ENCODE assay signal across 8 mouse cellular contexts in the genomic region with DNA sequence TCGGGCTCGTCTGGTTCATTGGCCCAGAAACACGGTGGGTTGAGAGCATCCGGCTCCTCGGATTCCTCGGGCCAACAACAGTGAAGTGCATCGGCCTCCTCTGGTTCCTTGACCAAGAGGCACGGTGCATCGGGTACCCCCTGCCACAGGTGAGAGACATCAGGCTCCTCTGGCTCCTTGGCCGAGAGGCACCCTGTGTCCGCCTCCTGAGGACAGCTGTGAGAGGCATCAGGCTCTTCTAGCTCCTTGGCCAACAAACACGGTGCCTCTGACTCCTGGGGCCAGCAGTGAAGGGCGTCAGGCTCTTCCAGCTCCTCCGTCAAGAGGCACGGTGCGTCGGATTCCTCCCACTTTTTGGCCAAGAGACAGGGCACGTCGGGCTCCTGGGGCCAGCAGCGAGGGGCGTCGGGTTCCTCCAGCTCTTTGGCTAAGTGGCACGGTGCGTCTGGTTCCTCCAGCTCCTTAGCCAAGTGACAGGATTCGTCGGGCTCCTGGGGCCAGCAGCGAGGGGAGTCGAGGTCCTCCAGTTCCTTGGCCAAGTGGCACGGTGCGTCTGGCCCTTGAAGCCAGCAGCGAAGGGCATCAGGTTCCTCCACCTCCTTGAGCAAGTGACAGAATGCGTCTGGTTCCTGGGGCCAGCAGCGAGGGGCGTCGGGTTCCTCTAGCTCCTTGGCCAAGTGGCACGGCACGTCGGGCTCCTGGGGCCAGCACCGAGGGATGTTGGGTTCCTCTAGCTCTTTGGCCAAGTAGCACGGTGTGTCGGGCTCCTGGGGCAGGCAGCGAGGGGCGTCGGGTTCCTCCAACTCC. TPM values are rescaled to one million over a fixed set of nuclear protein-coding genes. Genes with fewer than 3 reads are reported as not detected.
A peak's percentile ranks its signal among the peaks of the same experiment; 100 is the strongest.
DNase-seq lines count a peak whose midpoint lies in the region; ATAC-seq lines count a peak whose summit lies in the region.

No protein-coding gene starts in this region.

- ATAC-seq in heart, embryonic 11.5 days (replicated peaks; ENCODE audit: insufficient number of reproducible peaks, low FRiP score, low TSS enrichment) = no peak
- ATAC-seq in midbrain, embryonic 14.5 days (ENCODE audit: low FRiP score, low TSS enrichment) = no peak

- H3K4me2 ChIP-seq in heart, embryonic 11.5 days = peak overlapping the region; percentile 100
- H3K4me2 ChIP-seq in midbrain, embryonic 14.5 days (ENCODE audit: low read length) = peak overlapping the region; percentile 100

- 1% methylated on average over 44 of the region's 44 CpGs for WGBS in heart, embryonic 11.5 days (ENCODE audit: insufficient replicate concordance)
- WGBS in midbrain, embryonic 14.5 days = under 1% methylated on average over 44 of the region's 44 CpGs

- H3K4me1 ChIP-seq in heart, embryonic 11.5 days (ENCODE audit: control insufficient read depth, insufficient read depth, low read length) = peaks cover 37% of the 10 kb centered on the region
- peaks cover 38% of the 10 kb centered on the region for H3K4me1 ChIP-seq in midbrain, embryonic 14.5 days (ENCODE audit: control insufficient read depth, insufficient read depth, low read length)

- no peaks in the 10 kb centered on the region for H3K9me3 ChIP-seq in heart, embryonic 11.5 days (replicated peaks; ENCODE audit: control insufficient read depth, low read length)
- no peaks in the 10 kb centered on the region for H3K9me3 ChIP-seq in midbrain, embryonic 14.5 days (ENCODE audit: control insufficient read depth, low read length)

- peak overlapping the region; percentile 84 for H3K9ac ChIP-seq in heart, embryonic 11.5 days (ENCODE audit: low read depth, low read length)
- peak overlapping the region; percentile 91 for H3K9ac ChIP-seq in midbrain, embryonic 14.5 days (replicated peaks; ENCODE audit: low read length)

- peaks cover 4% of the 10 kb centered on the region; the same call in 1 of the 2 replicates for H3K27me3 ChIP-seq in heart, embryonic 11.5 days (ENCODE audit: control insufficient read depth, insufficient read depth, low read length)
- no peaks in the 10 kb centered on the region for H3K27me3 ChIP-seq in midbrain, embryonic 14.5 days (ENCODE audit: control insufficient read depth, insufficient read depth, low read length)

- peak; percentile 34 for DNase-seq in right cerebral cortex, postnatal 25 days
- no peak for DNase-seq in right cerebral cortex, adult 18-20 months
- DNase-seq in embryo, embryonic 9.5 days (ENCODE audit: extremely low spot score) = peak; percentile 55
- DNase-seq in kidney, postnatal 4 days = peak; percentile 30 to 49
- DNase-seq in midbrain, embryonic 14.5 days = peak; percentile 41
- DNase-seq in yolk sac, embryonic 10.5 days (ENCODE audit: low spot score) = peak; percentile 27
- no peak for DNase-seq in frontal cortex, postnatal 14 days (ENCODE audit: low spot score in 2 of 2)

- 0 out of 2 replicates have a peak, but pooled peaks cover 2% of the 10 kb centered on the region for H3K36me3 ChIP-seq in heart, embryonic 11.5 days (ENCODE audit: control insufficient read depth, insufficient read depth, low read length)
- H3K36me3 ChIP-seq in midbrain, embryonic 14.5 days (ENCODE audit: control insufficient read depth, insufficient read depth, low read length) = peaks cover 15% of the 10 kb centered on the region

- H3K27ac ChIP-seq in heart, embryonic 11.5 days (ENCODE audit: low read depth, low read length) = 0 out of 2 replicates have a peak overlapping the region, but pooled peaks have one; percentile 50
- peak overlapping the region; percentile 95 for H3K27ac ChIP-seq in midbrain, embryonic 14.5 days (replicated peaks; ENCODE audit: low read depth, low read length)

- peak overlapping the region; percentile 86 for H3K4me3 ChIP-seq in heart, embryonic 11.5 days (ENCODE audit: low read depth, low read length)
- peak overlapping the region; percentile 83 for H3K4me3 ChIP-seq in midbrain, embryonic 14.5 days (replicated peaks; ENCODE audit: low read depth, low read length)

RNA-seq across cellular contexts. Expression of a gene that starts 1.1 kb away (rescaled TPM):
- 11.9 and 12.8 TPM in 2 replicates for polyA plus RNA-seq in heart, embryonic 11.5 days (2014; fragmentation: Nextera tagmentation; extraction: Ambion mirVana)
- 27.4 and 28.6 TPM in 2 replicates for polyA plus RNA-seq in midbrain, embryonic 14.5 days (2014; fragmentation: Nextera tagmentation; extraction: Ambion mirVana)

RNA-seq across cellular contexts. Expression of a gene that starts 21.9 kb away (rescaled TPM):
- polyA plus RNA-seq in heart, embryonic 11.5 days (2014; fragmentation: Nextera tagmentation; extraction: Ambion mirVana) = 30.5 and 34.3 TPM in 2 replicates
- polyA plus RNA-seq in midbrain, embryonic 14.5 days (2014; fragmentation: Nextera tagmentation; extraction: Ambion mirVana) = 21.0 and 21.5 TPM in 2 replicates

RNA-seq across cellular contexts. Expression of a gene that starts 27.2 kb away (rescaled TPM):
- polyA plus RNA-seq in heart, embryonic 11.5 days (2014; fragmentation: Nextera tagmentation; extraction: Ambion mirVana) = 81.7 and 84.2 TPM in 2 replicates
- polyA plus RNA-seq in midbrain, embryonic 14.5 days (2014; fragmentation: Nextera tagmentation; extraction: Ambion mirVana) = 17.5 and 23.7 TPM in 2 replicates

RNA-seq across cellular contexts. Expression of a gene that starts 44.9 kb away (rescaled TPM):
- polyA plus RNA-seq in heart, embryonic 11.5 days (2014; fragmentation: Nextera tagmentation; extraction: Ambion mirVana) = 0.20 and 0.33 TPM in 2 replicates
- polyA plus RNA-seq in midbrain, embryonic 14.5 days (2014; fragmentation: Nextera tagmentation; extraction: Ambion mirVana) = 2.4 and 2.9 TPM in 2 replicates

RNA-seq across cellular contexts. Expression of a gene that starts 55.1 kb away (rescaled TPM):
- 241 and 257 TPM in 2 replicates for polyA plus RNA-seq in heart, embryonic 11.5 days (2014; fragmentation: Nextera tagmentation; extraction: Ambion mirVana)
- 170 and 190 TPM in 2 replicates for polyA plus RNA-seq in midbrain, embryonic 14.5 days (2014; fragmentation: Nextera tagmentation; extraction: Ambion mirVana)

Comparison
In these comparisons a context has a peak if more than half of its experiments do, and no peak if none do; other contexts are left out.
1. DNase-seq: peak in right cerebral cortex, postnatal 25 days (single experiment), embryo, embryonic 9.5 days (single experiment), kidney, postnatal 4 days (2 of 2), midbrain, embryonic 14.5 days (single experiment) and yolk sac, embryonic 10.5 days (single experiment); none in right cerebral cortex, adult 18-20 months (single experiment) and frontal cortex, postnatal 14 days (0 of 2).